Mouse (Mus musculus): Measurements from ENCODE around the gene Cyp2w1.
A peak's percentile ranks its signal among the peaks of the same experiment; 100 is the strongest.

Cyp2w1 gene

DNA sequence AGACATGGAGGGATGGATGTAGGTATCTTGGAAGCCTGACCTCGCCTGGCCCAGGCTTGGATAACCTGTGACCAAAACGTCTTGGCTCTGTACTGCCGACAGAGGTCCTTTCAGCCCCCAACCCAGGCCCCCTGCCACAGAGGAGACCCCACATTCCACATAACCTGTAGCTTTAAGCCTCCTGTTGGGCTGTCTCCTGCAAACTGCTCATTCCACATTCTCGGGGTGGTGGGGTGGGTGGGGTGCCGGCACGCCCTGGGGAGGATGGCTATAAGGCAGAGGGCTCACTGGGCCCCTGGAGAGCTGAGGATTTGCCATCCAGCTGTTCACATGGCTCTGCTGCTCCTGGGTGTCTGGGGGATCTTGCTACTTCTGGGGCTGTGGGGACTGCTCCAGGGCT lies at the start of gene Cyp2w1:
Gene Cyp2w1 (plus strand): TSS at position 301 of the 400 bp plus-strand sequence.
- no peak for DNase-seq (ENCODE audit: low spot score in 2 of 2)

DNA sequence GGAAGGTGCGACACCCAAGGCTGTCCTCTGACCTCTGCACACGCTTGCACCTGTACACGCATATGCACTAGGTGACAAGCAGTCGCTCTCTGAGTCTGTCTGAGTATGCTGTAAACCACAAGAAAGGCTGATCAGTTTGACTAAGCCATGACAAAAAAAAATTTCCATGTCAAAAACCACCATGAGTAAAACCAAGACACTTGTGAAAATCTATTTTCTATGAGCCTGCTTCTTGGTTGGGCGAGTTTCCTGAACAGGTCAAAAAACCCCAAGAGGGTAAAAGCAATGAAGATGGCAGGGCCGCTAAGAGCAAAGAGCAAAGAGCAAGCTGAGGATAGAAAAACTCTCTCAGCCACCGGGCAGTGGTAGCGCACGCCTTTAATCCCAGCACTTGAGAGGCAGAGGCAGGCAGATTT lies 48.8 kb upstream of the Cyp2w1 start:
- DNase-seq (ENCODE audit: low spot score in 2 of 2), result no peak

GRCm38 (mm10) chr5:139309946-139310345 lies 42.5 kb upstream of the Cyp2w1 start:
- DNase-seq (ENCODE audit: low spot score in 2 of 2), result no peak

DNA sequence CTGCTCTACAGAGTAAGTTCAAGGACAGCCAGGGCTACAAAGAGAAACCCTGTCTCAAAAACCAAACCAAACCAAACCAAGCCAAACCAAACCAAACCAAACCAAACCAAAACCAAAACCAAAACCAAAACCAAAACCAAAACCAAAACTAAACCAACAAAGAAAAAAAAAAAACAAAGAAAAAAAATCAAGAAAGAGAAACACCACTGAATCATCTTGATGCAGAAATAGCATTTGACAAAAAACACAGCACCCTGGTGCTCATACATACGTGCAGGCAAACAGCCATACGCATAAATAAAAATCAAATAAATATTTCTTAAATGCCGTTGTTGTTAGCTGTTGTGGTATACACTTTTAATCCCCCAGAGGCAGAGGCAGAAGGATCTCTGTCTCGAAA lies 41.9 kb upstream of the Cyp2w1 start:
- no peak for DNase-seq (ENCODE audit: low spot score in 2 of 2)

DNA sequence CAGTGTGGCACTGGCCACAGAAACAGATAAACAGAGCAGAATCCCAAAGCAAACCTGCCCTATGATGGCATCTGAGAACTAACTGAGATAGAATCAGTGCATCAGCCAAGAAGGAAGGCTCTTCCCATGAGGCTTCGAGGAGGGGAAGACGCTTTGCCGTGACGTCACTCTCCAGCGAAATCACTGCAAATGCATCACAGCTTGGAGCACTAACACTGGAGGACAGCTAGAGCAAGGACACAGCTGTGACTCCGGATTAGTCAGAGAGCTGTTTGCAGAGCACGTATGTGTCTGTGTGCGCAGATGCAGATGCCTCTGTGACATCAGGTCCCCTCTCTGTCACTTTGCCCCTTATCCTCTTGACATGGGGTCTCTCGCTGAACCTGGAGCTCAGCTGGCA lies 40.6 kb upstream of the Cyp2w1 start:
- no peak for DNase-seq (ENCODE audit: low spot score in 2 of 2)

DNA sequence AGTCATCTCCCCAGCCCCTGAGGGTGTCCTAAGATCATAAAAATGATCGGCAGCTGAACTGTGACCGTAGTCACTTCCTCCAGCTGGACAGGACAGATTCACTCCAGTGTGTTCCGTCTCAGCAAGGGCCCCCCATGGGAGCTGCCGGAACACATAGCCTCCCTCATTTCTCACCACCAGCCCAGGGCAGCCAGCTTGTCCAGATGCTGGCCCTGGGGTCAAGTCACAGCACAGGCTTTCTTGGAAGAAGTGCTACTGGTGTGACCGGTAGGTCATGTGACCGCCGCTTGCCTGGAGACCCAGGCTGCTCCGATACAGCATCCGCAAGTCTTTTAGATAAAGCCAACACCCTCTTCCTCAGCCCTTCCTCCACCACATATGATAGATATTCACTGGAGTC lies 38.9 kb upstream of the Cyp2w1 start:
- DNase-seq (ENCODE audit: low spot score in 2 of 2), result no peak

DNA sequence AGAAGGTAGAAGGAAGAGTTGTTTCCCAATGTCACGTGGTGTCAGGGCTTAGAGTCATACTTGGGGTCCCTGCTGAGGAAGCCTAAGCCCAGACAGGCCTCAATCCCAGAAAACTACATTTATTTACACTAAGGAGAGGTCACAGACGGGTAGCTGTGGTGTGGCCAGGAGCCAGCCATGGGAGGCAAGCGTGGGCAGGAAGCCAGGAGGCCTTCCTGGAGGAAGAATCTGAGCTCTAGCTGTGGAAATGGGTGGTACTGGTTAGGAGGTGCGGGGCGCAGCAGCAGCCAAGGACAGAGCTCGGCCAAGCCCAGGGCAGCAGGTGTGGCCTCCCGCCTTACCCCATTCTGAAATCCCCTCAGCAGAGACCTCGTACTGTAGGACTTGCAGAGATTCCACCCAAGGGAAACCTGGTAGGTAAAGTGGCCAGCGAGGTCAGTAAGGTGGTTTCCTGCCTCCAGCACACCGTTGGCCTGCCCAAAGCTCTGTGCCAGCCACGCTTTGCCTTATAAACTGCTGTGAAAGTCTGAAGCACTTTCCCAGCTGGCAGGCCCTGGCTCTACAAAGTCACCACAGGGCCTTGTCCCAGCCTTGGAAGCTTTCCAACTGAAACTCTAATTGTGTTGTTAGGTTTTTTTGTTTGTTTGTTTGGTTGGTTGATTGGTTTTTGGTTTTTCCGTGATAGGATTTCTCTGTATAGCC lies 37.3 kb upstream of the Cyp2w1 start:
- no peak for DNase-seq (ENCODE audit: low spot score in 2 of 2)

DNA sequence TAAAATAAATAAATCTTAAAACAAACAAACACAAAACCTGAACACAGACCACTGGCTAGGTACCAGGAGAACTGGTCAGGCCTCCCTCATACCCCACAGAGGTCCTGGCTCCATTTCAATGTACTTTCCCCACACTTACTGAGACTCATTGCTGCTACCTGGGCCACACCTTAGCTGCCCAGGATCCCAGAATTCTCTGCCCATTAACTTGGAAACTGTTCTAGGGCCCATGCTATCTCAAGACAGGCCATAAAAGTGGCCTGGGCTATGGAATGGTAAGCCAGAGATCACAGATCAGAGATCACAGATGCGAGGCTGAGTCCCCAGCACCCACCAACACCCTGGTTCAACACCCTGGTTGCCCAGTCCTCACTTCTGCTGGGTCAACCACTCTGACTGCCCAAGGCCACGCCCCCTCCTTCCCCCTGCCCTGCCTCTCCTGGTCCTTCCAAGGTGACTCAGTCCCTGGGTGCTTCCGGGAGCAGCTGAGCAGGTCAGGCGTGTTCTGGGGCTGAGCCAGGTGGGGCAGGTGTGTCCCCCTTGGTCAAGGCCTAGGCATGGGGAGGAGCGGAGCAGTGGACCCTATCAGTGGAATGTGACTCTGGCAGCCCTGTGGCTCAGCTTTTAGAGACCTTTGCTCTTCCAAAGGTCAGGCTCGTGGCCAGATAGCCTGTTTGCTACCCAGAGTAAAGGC lies 35.3 kb upstream of the Cyp2w1 start:
- DNase-seq (ENCODE audit: low spot score in 2 of 2), result no peak

DNA sequence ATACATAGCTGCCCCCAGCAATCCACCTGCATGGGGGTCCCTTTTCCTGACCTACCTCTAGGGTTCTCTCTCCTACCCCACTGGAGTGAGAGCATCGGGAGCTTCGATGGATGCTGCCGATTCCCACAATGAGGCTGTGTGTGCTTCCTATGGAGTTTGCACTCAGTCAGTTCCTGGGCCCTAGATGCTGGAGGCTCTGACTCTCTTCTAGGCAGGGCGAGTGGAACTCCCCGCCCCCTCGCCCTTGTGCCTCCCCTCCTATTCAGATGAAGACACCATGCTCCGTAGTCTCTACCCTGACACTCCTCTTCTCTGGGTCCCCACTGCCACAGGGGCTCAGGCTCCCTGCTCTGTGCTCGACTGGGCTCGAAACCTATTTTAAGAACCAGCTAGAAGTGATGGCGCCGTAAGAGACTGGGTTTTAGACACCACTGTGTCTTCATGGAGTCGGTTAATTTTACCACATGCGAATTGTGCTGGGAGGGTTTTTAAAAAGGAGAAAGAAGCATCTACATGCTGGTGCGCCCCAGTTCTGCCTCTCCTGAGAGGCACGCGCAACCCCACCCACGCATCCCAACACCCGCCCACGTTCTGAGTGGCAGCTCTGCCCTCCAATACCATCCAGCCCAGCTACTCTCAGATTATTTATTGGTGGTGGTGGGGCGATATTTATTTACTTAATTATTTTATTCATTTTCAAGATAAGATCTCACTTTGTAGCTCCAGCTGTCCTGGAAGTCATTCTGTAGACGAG lies 34.5 kb upstream of the Cyp2w1 start:
- DNase-seq (ENCODE audit: low spot score in 2 of 2), result peak; percentile 51 to 65

GRCm38 (mm10) chr5:139320424-139320823 lies 32.0 kb upstream of the Cyp2w1 start:
- no peak for DNase-seq (ENCODE audit: low spot score in 2 of 2)

- no peak for DNase-seq (ENCODE audit: low spot score in 2 of 2)
Measured at GRCm38 (mm10) chr5:139321331-139321730, 31.1 kb upstream of the Cyp2w1 start.

- DNase-seq (ENCODE audit: low spot score in 2 of 2), result no peak
Measured at GRCm38 (mm10) chr5:139323260-139323924, 29.0 kb upstream of the Cyp2w1 start.

GRCm38 (mm10) chr5:139324045-139324491 lies 28.3 kb upstream of the Cyp2w1 start:
- DNase-seq (ENCODE audit: low spot score in 2 of 2), result no peak

GRCm38 (mm10) chr5:139324691-139325394 lies 27.6 kb upstream of the Cyp2w1 start:
- no peak for DNase-seq (ENCODE audit: low spot score in 2 of 2)

DNA sequence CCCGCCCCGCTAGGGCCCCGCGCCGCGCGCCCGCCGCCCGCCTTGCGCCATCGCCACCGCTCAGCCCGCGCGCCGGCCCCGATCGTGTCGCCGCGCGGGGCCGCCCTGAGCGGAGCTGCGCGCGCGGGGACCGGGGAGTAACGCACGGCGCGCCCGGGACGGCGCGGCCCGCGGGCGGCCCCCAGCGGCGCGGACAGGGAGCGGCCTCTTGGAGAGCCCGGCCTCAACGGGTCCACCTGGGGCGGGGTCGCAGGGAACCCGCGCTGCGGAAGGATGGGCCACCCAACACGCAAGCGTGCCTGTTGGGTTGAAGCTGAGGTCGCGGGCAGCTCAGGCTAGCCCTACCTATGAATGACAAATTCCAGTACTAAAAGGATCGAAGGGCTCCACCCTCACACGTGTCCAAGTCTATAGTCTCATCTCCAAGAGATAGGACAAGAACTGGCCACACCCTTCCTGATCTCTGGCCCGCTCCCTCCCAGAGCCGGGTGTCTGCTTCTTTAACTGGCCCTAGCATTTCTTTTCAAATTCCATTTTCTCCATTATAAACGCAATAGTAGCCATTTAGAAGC lies 26.9 kb upstream of the Cyp2w1 start, which contains the start of gene Adap1:
Gene Adap1 (minus strand): TSS at position 228 of the 572 bp plus-strand sequence.
- peak; percentile 33 to 48 for DNase-seq (ENCODE audit: low spot score in 2 of 2)

GRCm38 (mm10) chr5:139326111-139326696 lies 26.2 kb upstream of the Cyp2w1 start:
- no peak for DNase-seq (ENCODE audit: low spot score in 2 of 2)

DNA sequence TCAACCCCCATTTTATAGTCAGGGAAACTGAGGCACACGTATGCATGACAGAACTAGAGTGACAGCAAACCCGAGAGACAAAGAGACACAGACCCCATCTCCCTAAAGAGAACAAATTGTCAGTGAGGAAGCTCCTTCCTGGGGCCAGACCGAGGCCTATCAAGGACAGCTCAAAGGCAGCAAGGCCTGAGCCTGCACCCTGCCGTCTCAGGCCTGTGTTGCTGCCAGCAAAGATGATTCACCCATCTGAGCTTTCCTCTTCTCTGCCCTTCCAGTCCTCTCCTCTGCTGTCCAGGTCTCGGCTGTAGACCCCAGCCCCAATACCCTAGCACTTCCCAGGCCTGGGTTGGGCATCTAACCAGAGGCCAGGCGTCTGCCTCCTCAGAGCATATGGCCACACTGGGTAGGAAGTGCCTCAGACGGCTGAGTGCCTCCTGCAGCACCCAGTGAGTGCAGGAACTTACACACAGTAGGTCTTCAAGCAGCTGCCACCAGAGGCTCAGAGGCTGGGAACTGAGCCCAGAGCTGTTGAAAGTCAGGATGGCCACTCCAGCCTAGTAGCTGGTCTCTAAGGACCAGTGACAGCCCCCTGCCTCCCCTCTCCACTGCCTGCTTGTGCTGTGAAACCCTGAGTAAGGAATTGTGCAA lies 25.3 kb upstream of the Cyp2w1 start:
- DNase-seq (ENCODE audit: low spot score in 2 of 2), result no peak

DNA sequence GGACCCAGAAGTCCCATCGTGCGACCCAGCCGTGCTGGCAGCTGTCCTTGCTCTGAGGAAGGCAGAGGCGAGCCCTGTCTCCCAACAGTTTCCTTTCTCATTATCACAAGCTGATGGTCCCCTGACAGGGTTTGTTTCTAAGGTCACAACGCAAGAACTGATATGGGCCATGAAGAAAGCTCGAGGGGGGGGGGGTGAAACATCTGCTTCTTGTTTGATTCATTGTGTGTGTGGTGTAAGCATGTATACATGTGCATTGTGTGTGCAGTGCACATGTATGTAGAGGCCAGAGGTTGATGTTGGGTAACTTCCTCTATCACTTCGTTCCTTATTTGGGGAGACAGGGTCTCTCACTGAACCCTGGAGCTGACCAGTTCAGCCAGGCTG lies 24.8 kb upstream of the Cyp2w1 start:
- DNase-seq (ENCODE audit: low spot score in 2 of 2), result no peak

DNA sequence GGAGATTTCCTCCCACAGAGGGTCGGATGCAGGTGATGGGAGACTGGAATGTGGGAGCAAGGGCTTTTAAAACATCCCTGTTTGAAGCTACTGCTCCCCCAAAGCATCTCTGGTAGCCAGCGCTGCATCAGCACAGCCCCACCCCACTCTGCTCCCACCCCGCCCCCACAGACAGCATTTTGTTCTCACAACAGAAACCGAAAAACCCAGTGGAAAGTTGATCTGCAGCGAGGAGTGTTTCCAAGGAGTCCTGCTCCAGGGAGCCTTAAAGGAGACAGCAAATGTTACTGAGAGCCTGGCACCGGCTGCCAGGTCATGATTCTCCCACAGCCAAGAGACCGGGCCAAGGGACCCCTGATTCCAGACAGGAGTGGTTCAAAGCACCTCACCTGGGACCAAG lies 21.7 kb upstream of the Cyp2w1 start:
- DNase-seq (ENCODE audit: low spot score in 2 of 2), result no peak

DNA sequence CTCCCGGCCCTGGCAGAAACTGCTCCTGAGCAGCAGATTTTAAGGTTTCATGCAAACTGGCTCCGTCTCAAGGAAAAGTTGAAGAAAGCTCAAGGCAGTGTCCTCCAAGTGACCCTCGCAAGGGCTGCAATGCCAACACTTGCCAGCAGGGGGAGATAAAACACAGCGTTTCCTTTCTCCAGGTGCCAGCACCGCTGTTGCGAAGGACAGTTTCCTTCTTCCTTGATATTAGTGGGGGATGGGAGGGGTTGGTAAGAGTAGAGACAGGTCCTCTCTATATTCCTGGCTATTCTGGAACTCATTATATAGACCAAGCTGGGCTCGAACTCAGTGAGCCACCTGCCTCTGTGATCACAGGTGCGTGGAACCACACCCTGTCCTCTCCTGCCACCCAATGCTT lies 20.7 kb upstream of the Cyp2w1 start:
- DNase-seq (ENCODE audit: low spot score in 2 of 2), result peak; percentile 72 to 80

All from frontal cortex, postnatal 25 days (tissue).